Mouse (Mus musculus): ENCODE results near the gene Prkcsh.

Prkcsh gene

GRCm38 (mm10) chr9:22049315-22049714, 46.7 kb downstream of the Prkcsh start:
- in situ Hi-C loops (cut with MboI, MseI) = loop anchor here (5.0 kb wide), 1 partner anchor 72 kb away; no protein-coding TSS in a partner anchor

DNA sequence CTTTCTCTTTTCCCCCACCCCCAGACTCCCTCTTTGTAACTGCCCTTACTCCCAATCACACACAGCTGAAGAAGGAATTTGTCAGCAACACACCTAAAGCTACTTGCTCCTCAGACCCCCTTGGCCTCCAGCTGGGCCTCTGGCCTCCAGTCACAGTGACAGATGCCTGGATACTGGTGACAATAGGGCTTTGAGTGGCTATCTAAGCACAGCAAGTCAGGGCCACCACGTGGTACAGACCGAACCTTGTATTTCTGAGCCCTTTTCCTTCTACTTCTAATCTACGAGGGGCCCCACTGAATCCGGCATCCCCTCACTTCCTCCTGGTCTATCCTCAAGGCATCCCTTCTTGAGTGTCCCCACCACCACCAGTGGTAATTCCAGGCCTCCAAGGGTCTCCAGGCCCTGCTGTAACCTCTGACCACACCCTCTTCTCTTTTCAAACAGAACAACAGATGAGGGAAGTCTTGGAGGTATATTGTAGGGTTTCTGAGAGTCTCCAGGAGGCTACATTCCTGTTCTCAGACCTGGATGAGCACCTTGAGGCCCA, 47.2 kb downstream of the Prkcsh start:
- in situ Hi-C loops (cut with MboI, MseI) = loop anchor here (5.0 kb wide), 1 partner anchor 72 kb away; no protein-coding TSS in a partner anchor

DNA sequence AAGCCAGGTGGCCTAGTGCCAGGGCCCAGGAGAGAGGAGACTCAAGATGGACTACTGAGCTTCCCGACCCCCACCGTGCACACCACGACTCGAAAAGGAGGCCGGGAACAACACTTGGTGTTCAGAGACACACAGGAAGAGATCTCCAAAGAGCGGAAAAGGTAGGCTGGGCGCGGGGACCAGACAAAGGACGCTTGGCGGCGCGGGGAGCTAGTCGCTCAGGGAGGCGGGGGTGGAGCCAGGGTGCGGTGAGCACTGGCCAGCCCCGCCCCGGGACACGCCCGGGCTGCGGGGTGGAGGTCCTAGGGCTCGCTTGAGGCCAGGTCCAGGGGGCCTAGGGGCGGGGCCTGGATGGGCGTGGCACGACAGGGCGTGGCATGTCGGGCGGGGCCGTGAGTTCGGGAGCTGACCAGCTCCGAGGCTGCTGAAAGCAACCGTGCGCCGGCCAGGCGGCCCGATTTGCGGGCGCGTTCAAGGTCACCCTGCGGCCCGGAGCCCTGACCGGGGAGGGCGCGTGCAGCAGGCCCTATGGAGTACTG, 47.8 kb downstream of the Prkcsh start:
- in situ Hi-C loops (cut with MboI, MseI) = no loop called here

- in situ Hi-C loops (cut with MboI, MseI) = no loop called here
These were observed 48.8 kb downstream of the Prkcsh start for GRCm38 (mm10) chr9:22051161-22051957.

DNA sequence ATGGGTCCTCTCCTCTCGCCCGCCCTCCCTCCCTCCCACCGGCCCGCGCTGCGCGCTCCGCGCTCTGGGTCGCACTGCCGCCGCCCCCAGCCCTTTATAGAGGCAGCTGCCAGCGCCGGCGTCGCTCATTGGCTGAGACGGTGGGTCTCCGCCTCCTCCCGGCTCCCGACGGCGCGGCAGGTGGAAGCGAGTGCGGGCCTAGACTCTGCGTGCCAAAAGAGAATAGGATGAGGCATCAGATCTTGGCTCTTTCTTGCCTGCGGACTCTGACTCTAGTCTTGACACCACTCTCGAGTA, 49.3 kb downstream of the Prkcsh start, which contains the start of gene Elavl3:
TSS of gene Elavl3 (minus strand) at position 66 of the 297 bp plus-strand sequence.
- in situ Hi-C loops (cut with MboI, MseI) = no loop called here

- in situ Hi-C loops (cut with MboI, MseI) = no loop called here
These were observed 51.1 kb downstream of the Prkcsh start for GRCm38 (mm10) chr9:22053657-22054056.

GRCm38 (mm10) chr9:22054411-22055076, 51.9 kb downstream of the Prkcsh start:
- in situ Hi-C loops (cut with MboI, MseI) = no loop called here

GRCm38 (mm10) chr9:22055713-22056112, 53.1 kb downstream of the Prkcsh start:
- in situ Hi-C loops (cut with MboI, MseI) = no loop called here

GRCm38 (mm10) chr9:22056303-22056910, 53.8 kb downstream of the Prkcsh start:
- in situ Hi-C loops (cut with MboI, MseI) = no loop called here

DNA sequence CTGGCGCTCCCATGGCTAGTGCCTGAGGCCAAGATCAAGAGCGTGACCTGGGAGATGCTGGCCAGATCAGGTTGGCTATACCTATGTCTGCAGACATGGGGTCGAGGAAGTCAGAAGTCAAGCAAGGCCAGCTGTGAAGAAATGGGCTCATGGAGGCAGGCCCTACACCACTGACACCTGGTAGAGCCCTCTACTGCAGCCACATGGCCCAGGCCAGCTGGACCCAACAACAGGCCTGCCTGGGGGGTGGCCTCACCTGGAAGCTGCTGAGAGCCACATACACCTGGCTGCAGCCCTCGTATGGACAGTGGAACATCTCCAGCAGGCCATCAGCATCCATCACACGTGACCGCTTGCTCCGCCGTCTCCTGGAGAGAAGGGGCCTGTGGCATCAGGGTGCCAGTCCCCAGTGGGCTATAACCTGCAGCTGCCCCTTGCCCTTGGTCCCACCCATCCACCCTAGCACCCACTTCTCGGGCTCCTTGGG, 54.5 kb downstream of the Prkcsh start:
- in situ Hi-C loops (cut with MboI, MseI) = no loop called here

DNA sequence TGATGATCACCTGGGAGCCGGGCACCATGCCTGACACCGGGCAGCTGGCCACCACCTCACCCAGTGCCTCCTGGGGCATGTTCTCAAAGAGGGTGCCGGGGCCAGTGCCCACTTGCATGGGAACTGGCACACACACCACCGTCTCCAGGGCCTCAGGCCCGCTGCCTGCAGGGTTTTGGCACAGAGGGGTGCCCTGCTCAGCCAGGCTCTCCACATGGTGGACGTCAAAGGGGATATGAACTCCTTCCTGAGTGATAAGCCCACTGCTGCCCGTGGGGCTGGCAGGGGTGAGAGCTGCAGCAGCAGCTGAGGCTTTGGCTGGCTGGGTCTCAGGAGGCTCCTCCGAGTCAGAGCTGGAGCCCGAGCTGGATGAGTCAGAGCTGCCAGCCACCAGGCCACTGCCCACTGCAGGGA, 55.4 kb downstream of the Prkcsh start:
- in situ Hi-C loops (cut with MboI, MseI) = no loop called here

DNA sequence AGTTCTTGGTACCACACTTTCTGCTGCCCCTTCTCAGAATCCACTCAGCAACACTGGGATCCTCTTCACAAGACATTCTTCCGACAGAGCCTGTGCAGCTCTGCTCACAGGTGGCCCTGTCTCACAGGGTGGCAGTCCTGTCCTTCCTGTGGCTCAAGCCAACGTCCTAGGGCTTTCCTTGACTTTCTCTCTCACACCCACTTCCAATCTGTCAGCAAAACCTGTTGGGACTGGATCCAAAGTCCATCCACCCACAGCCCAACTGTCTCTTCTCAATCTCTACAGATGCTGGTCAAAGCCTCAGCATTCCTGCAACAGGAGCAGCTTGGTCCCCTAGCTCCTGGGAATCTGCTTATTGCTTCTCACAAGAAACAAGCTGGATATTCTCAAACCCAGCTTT, 58.7 kb downstream of the Prkcsh start:
- in situ Hi-C loops (cut with MboI, MseI) = loop anchor here (5.0 kb wide), 1 partner anchor 81 kb away; no protein-coding TSS in a partner anchor
